Mouse (Mus musculus): Measurements from ENCODE around the gene Dhcr24. TPM values are rescaled to one million over a fixed set of nuclear protein-coding genes. Genes with fewer than 3 reads are reported as not detected.

The Dhcr24 gene
- polyA plus RNA-seq, 1 experiment from 2014 or later, result 20.9 TPM

DNA sequence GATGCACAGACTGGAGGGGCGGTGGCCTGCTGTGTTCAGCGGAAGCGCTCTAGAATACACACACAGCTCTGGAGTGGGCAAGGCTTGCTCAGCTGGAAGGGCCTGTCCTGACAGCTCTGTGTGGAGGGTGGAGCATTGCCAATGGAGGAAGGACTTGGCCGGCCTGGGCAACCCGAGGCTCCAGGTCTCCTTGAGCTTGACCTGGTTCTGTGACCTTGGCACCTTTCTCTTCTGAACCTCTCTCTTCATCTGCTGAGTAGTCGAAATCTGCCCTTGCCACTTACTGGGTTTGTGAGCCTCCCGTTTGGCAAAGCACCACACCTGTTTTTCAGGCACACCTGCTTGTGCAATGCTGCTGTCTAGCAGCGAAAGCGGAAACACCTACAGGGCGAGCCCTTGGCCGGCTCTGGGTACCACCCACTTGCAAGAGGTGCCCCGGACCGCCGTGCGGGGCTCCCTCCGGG, 61.2 kb downstream of the Dhcr24 start, which contains the start of gene Ttc22:
Gene Ttc22, plus strand, starts transcription at position 403 of the 464 bp plus-strand sequence.
- no peak within 1 kb of the TSS for H3K9ac ChIP-seq (replicated peaks; ENCODE audit: low read length)
- H3K27ac ChIP-seq (replicated peaks; ENCODE audit: low read depth, low read length), result 0 out of 2 replicates have a peak within 1 kb of the TSS, but pooled peaks have one; percentile 3
- ATAC-seq (ENCODE audit: low FRiP score, low TSS enrichment) (no peak), DNase-seq (no peak)
- H3K4me1 ChIP-seq (ENCODE audit: control insufficient read depth, insufficient read depth, low read length), result peaks cover 3% of the 10 kb centered on the region; the same call in 1 of the 2 replicates
- H3K36me3 ChIP-seq (ENCODE audit: control insufficient read depth, insufficient read depth, low read length), result no peaks in the 10 kb centered on the region
- WGBS, result 28% methylated on average over 16 of the region's 16 CpGs
- no peak within 1 kb of the TSS for H3K4me2 ChIP-seq (ENCODE audit: low read length)
- no peaks in the 10 kb centered on the region for H3K9me3 ChIP-seq (ENCODE audit: control insufficient read depth, low read length)
- H3K4me3 ChIP-seq (replicated peaks; ENCODE audit: low read depth, low read length), result no peak within 1 kb of the TSS; the same call in 1 of the 2 replicates
- peaks cover 12% of the 10 kb centered on the region for H3K27me3 ChIP-seq (ENCODE audit: control insufficient read depth, insufficient read depth, low read length)

DNA sequence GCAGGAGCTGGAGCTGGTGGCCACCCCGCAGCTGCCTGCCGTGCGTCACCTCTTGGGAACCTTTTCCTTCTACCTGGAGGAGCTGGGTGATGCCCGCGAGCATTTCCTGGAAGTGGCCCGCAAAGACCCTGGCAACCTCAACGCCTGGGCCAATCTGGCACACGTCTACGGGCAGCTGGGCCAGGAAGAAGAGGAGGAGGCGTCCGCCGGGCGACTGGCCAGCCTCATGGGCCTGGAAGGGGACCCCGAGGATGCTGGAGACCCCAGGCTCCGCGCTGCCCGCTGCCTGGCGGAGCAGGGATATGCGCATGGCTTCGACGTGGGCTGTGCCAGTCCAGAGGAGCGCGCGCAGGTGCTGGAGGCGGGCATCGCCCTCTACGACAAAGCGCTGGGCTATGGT, 61.9 kb downstream of the Dhcr24 start:
- H3K9me3 ChIP-seq (ENCODE audit: control insufficient read depth, low read length), result no peaks in the 10 kb centered on the region
- H3K4me1 ChIP-seq (ENCODE audit: control insufficient read depth, insufficient read depth, low read length), result no peaks in the 10 kb centered on the region
- no peak overlapping the region for H3K4me2 ChIP-seq (ENCODE audit: low read length)
- DNase-seq (no peak), ATAC-seq (ENCODE audit: low FRiP score, low TSS enrichment) (no peak)
- 0 out of 2 replicates have a peak overlapping the region, but pooled peaks have one; percentile 3 for H3K27ac ChIP-seq (replicated peaks; ENCODE audit: low read depth, low read length)
- 35% methylated on average over 28 of the region's 28 CpGs for WGBS
- no peaks in the 10 kb centered on the region for H3K36me3 ChIP-seq (ENCODE audit: control insufficient read depth, insufficient read depth, low read length)
- H3K27me3 ChIP-seq (ENCODE audit: control insufficient read depth, insufficient read depth, low read length), result peaks cover 12% of the 10 kb centered on the region
- H3K4me3 ChIP-seq (replicated peaks; ENCODE audit: low read depth, low read length), result no peak overlapping the region; the same call in 1 of the 2 replicates
- H3K9ac ChIP-seq (replicated peaks; ENCODE audit: low read length), result no peak overlapping the region

DNA sequence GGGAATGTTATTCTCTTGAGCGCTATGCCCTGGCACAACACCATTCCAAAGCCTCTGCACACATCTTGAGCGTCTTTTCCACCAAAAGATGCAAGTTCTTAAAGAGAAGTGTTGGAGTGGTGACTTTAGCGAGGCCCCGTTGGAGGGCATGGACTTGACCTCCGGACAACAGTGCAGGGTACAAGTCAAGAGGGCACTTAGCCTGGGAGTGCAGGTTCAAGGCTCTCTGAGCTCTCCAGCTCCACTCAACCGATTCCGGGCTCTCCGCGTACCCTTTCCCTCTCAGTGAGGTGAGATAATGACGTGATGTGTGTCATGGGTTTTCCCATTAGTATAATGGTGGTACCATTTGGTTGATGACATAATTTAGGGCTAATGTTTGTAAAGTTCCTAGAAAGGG, 63.4 kb downstream of the Dhcr24 start:
- H3K36me3 ChIP-seq (ENCODE audit: control insufficient read depth, insufficient read depth, low read length), result no peaks in the 10 kb centered on the region

DNA sequence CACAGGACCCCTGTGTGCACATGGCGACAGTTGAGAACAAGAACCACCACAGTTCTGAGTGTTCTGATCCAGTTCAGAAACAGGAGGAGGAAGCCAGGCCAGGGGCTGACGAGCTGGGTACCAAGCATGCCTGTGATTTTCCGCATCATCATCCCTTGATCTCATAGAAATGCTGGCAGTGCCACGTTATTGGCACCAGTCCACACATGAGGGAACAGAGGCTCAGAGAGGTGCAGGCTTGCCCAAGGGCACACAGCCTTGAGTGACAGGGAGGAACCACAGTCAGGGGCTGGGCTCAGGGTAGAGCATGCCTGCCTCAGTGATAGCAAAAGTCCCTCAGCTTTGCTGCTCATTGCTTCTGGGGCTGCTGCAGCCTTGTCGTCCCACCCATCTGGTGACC, 67.0 kb downstream of the Dhcr24 start:
- WGBS, result 79% methylated on average over 5 of the region's 5 CpGs
- no peaks in the 10 kb centered on the region for H3K9me3 ChIP-seq (ENCODE audit: control insufficient read depth, low read length)
- H3K9ac ChIP-seq (replicated peaks; ENCODE audit: low read length), result no peak overlapping the region
- peaks cover under 1% of the 10 kb centered on the region; the same call in 1 of the 2 replicates for H3K27me3 ChIP-seq (ENCODE audit: control insufficient read depth, insufficient read depth, low read length)
- H3K4me2 ChIP-seq (ENCODE audit: low read length), result no peak overlapping the region
- H3K36me3 ChIP-seq (ENCODE audit: control insufficient read depth, insufficient read depth, low read length), result no peaks in the 10 kb centered on the region
- no peak for ATAC-seq (ENCODE audit: low FRiP score, low TSS enrichment)
- no peak overlapping the region for H3K27ac ChIP-seq (replicated peaks; ENCODE audit: low read depth, low read length)
- peaks cover 25% of the 10 kb centered on the region for H3K4me1 ChIP-seq (ENCODE audit: control insufficient read depth, insufficient read depth, low read length)
- no peak for DNase-seq
- no peak overlapping the region for H3K4me3 ChIP-seq (replicated peaks; ENCODE audit: low read depth, low read length)

More for the DNA sequence above, 63.4 kb downstream of the Dhcr24 start:
- Histone ChIP-seq H3K27ac (replicated peaks; ENCODE audit: low read depth, low read length) (no peak overlapping the region), H3K4me2 (ENCODE audit: low read length) (no peak overlapping the region), H3K27me3 (ENCODE audit: control insufficient read depth, insufficient read depth, low read length) (peaks cover 12% of the 10 kb centered on the region), H3K9ac (replicated peaks; ENCODE audit: low read length) (no peak overlapping the region), H3K4me1 (ENCODE audit: control insufficient read depth, insufficient read depth, low read length) (no peaks in the 10 kb centered on the region), H3K4me3 (replicated peaks; ENCODE audit: low read depth, low read length) (no peak overlapping the region), H3K9me3 (ENCODE audit: control insufficient read depth, low read length) (no peaks in the 10 kb centered on the region)
- no peak for ATAC-seq (ENCODE audit: low FRiP score, low TSS enrichment)
- 89% methylated on average over 10 of the region's 10 CpGs for WGBS
- no peak for DNase-seq

DNA sequence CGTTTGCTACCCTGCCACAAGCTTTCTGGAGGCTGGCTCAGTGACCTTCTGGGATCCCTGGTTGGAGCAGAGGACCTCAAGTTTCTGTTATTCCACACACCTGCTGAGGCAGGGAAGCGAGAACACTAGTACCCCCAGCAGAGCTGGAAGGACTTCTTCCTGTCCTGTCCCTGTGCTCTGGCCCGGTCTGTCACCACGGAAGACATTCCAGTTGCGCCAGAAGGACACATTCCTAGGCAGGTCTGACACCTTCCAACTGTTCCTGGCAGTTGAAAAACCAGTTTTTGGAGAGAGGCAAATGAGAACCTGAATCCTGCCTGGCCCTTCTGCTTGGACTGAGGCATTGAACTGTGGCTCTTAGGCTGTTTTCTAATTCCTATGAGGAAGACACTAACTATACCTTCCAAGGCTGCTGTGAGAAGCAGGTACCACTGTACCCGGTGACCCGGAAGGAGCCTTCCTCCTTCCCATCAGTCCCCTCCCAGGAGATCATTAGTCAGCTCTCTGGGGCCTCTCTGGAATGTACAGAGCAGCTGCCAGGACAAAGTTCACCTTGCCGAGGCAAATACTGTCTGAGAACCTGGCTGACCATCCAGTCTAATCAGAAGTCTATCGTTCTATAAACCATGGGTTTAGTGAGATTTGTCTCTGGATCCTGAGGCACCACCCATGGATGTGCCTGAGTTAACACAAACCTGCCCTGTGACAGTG, 68.0 kb downstream of the Dhcr24 start:
- H3K4me2 ChIP-seq (ENCODE audit: low read length), result no peak overlapping the region
- H3K9me3 ChIP-seq (ENCODE audit: control insufficient read depth, low read length), result no peaks in the 10 kb centered on the region
- ATAC-seq (ENCODE audit: low FRiP score, low TSS enrichment), result no peak
- no peak for DNase-seq
- no peak overlapping the region for H3K9ac ChIP-seq (replicated peaks; ENCODE audit: low read length)
- no peaks in the 10 kb centered on the region for H3K27me3 ChIP-seq (ENCODE audit: control insufficient read depth, insufficient read depth, low read length)
- 72% methylated on average over 9 of the region's 9 CpGs for WGBS
- H3K36me3 ChIP-seq (ENCODE audit: control insufficient read depth, insufficient read depth, low read length), result no peaks in the 10 kb centered on the region
- peaks cover 34% of the 10 kb centered on the region for H3K4me1 ChIP-seq (ENCODE audit: control insufficient read depth, insufficient read depth, low read length)
- H3K27ac ChIP-seq (replicated peaks; ENCODE audit: low read depth, low read length), result no peak overlapping the region
- no peak overlapping the region for H3K4me3 ChIP-seq (replicated peaks; ENCODE audit: low read depth, low read length)

DNA sequence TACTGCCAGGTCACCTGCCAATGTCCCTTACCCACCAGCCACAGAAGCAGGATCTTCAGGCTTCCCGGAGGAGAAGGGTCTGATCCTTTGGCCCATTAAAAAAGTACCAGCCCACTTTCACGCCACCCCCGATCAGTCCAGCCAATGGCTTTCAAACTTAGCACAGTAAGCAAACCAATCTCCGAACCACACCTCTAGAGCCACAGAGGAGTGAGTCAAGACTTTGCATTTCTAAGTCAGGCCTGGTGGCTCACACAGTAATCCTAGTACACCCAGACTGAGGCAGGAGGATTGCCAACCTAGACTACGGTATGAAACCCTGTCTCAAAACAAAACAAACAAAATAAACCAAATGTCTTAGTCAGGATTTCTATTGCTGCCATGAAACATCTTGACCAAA, 68.5 kb downstream of the Dhcr24 start:
- no peak for ATAC-seq (ENCODE audit: low FRiP score, low TSS enrichment)
- Histone ChIP-seq H3K27me3 (ENCODE audit: control insufficient read depth, insufficient read depth, low read length) (no peaks in the 10 kb centered on the region), H3K9ac (replicated peaks; ENCODE audit: low read length) (no peak overlapping the region), H3K4me2 (ENCODE audit: low read length) (no peak overlapping the region), H3K27ac (replicated peaks; ENCODE audit: low read depth, low read length) (no peak overlapping the region), H3K4me1 (ENCODE audit: control insufficient read depth, insufficient read depth, low read length) (peaks cover 39% of the 10 kb centered on the region), H3K4me3 (replicated peaks; ENCODE audit: low read depth, low read length) (no peak overlapping the region), H3K9me3 (ENCODE audit: control insufficient read depth, low read length) (no peaks in the 10 kb centered on the region), H3K36me3 (ENCODE audit: control insufficient read depth, insufficient read depth, low read length) (no peaks in the 10 kb centered on the region)
- no peak for DNase-seq
- WGBS, result 78% methylated on average over 5 of the region's 5 CpGs

DNA sequence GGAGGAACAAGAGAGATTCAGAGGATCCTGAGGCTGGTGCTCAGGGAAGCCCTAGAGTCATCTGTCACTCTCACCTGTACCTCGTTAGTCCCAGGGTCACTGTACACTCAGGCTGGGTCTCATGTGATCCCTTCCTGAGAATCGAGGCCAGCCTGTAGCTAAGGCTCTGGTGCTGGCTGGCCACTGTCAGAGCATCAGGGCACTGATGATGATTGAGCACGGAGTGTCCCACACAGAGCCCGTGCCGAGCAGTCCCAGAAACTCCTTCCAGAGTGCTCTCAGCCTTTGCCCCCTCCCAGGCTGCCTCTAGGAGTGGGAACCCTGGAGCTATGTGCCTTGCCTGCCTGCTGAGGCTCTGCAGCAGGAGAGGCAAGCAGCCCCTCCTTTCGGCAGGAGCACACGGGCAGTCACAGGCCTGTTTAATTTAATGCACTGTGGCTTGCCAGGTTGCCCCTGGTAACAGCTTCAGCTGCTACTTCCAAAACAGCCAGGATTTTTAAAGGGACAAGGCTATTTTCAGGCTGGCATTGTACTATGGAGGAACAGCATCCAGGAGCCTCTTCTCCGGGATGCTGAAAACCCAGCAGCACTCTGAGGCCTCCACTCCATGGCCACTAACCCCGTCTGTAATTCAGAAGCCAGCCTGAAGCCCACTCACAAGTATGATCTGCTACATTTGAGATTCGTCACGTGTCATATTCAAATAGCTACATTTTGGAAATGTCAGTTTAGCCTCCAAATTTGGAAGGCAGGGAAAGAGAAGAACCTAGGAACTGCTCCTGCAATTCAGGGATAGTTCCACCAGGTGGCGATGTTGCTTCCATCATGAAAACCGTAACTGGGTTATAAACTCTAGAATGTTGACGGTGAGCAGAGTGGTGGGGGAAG, 69.7 kb downstream of the Dhcr24 start:
- no peaks in the 10 kb centered on the region for H3K9me3 ChIP-seq (ENCODE audit: control insufficient read depth, low read length)
- H3K27ac ChIP-seq (replicated peaks; ENCODE audit: low read depth, low read length), result peak overlapping the region; percentile 79
- peak overlapping the region; percentile 30 for H3K4me2 ChIP-seq (ENCODE audit: low read length)
- no peak overlapping the region for H3K4me3 ChIP-seq (replicated peaks; ENCODE audit: low read depth, low read length)
- DNase-seq, result peak; percentile 87
- 19% methylated on average over 14 of the region's 14 CpGs for WGBS
- H3K4me1 ChIP-seq (ENCODE audit: control insufficient read depth, insufficient read depth, low read length), result peaks cover 43% of the 10 kb centered on the region
- peak; percentile 65 for ATAC-seq (ENCODE audit: low FRiP score, low TSS enrichment)
- no peaks in the 10 kb centered on the region for H3K27me3 ChIP-seq (ENCODE audit: control insufficient read depth, insufficient read depth, low read length)
- H3K9ac ChIP-seq (replicated peaks; ENCODE audit: low read length), result peak overlapping the region; percentile 12; the same call in 1 of the 2 replicates
- H3K36me3 ChIP-seq (ENCODE audit: control insufficient read depth, insufficient read depth, low read length), result no peaks in the 10 kb centered on the region

DNA sequence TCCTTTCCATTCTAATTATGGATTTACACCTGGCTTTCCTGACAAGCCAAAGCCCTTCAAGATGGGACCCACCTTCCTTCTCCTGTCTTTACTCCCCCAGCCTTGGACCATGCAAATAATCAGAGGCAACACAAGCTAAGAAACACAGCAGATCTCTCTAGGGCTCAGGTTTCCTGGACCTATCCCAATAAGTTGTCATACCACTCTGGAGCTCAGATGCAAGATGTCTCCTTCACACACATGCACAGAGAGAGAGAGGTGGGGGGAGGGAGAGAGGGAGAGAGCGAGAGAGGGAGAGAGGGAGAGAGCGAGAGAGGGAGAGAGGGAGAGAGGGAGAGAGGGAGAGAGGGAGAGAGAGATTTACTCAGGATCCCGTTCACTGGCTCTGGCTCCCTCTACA, 71.5 kb downstream of the Dhcr24 start:
- DNase-seq, result no peak
- 55% methylated on average over 1 of the region's 3 CpGs for WGBS
- H3K27ac ChIP-seq (replicated peaks; ENCODE audit: low read depth, low read length), result 0 out of 2 replicates have a peak overlapping the region, but pooled peaks have one; percentile 90

More for the DNA sequence above, 71.5 kb downstream of the Dhcr24 start:
- no peaks in the 10 kb centered on the region for H3K36me3 ChIP-seq (ENCODE audit: control insufficient read depth, insufficient read depth, low read length)
- ATAC-seq (ENCODE audit: low FRiP score, low TSS enrichment), result no peak
- no peak overlapping the region for H3K4me2 ChIP-seq (ENCODE audit: low read length)
- H3K9me3 ChIP-seq (ENCODE audit: control insufficient read depth, low read length), result no peaks in the 10 kb centered on the region
- H3K9ac ChIP-seq (replicated peaks; ENCODE audit: low read length), result no peak overlapping the region
- H3K4me1 ChIP-seq (ENCODE audit: control insufficient read depth, insufficient read depth, low read length), result peaks cover 43% of the 10 kb centered on the region
- H3K27me3 ChIP-seq (ENCODE audit: control insufficient read depth, insufficient read depth, low read length), result no peaks in the 10 kb centered on the region
- no peak overlapping the region for H3K4me3 ChIP-seq (replicated peaks; ENCODE audit: low read depth, low read length)

Data from midbrain, embryonic 14.5 days (tissue).